Mouse (Mus musculus): ENCODE results near the gene Atrn. TPM values are rescaled to one million over a fixed set of nuclear protein-coding genes. Genes with fewer than 3 reads are reported as not detected.

Atrn gene
- polyA plus RNA-seq, 1 experiment from 2014 or later, result 24.7 TPM

- H3K9me3 ChIP-seq (ENCODE audit: control insufficient read depth, low read length), result no peaks in the 10 kb centered on the region
- no peak overlapping the region for H3K4me3 ChIP-seq (ENCODE audit: low read depth, low read length)
- H3K27me3 ChIP-seq (ENCODE audit: control insufficient read depth, insufficient read depth, low read length), result no peaks in the 10 kb centered on the region
- 90% methylated on average over 5 of the region's 5 CpGs for WGBS
- no peak overlapping the region for H3K4me2 ChIP-seq (ENCODE audit: low read depth, low read length)
- no peak overlapping the region for H3K9ac ChIP-seq (replicated peaks; ENCODE audit: low read depth, low read length)
- no peaks in the 10 kb centered on the region for H3K4me1 ChIP-seq (ENCODE audit: control insufficient read depth, insufficient read depth, low read length)
- no peaks in the 10 kb centered on the region for H3K36me3 ChIP-seq (ENCODE audit: control insufficient read depth, insufficient read depth, low read length)
- no peak overlapping the region for H3K27ac ChIP-seq (ENCODE audit: low read depth, low read length)
- ATAC-seq (ENCODE audit: low read depth), result no peak
Measured at GRCm38 (mm10) chr2:130929994-130930393, 23.7 kb downstream of the Atrn start.

GRCm38 (mm10) chr2:130932865-130933264 is 26.6 kb downstream of the Atrn start:
- Histone ChIP-seq H3K27ac (ENCODE audit: low read depth, low read length) (no peak overlapping the region), H3K4me2 (ENCODE audit: low read depth, low read length) (no peak overlapping the region), H3K9me3 (ENCODE audit: control insufficient read depth, low read length) (no peaks in the 10 kb centered on the region), H3K4me1 (ENCODE audit: control insufficient read depth, insufficient read depth, low read length) (no peaks in the 10 kb centered on the region), H3K9ac (replicated peaks; ENCODE audit: low read depth, low read length) (no peak overlapping the region), H3K36me3 (ENCODE audit: control insufficient read depth, insufficient read depth, low read length) (no peaks in the 10 kb centered on the region), H3K4me3 (ENCODE audit: low read depth, low read length) (no peak overlapping the region), H3K27me3 (ENCODE audit: control insufficient read depth, insufficient read depth, low read length) (no peaks in the 10 kb centered on the region)
- no peak for ATAC-seq (ENCODE audit: low read depth)
- WGBS, result 88% methylated on average over 12 of the region's 12 CpGs

DNA sequence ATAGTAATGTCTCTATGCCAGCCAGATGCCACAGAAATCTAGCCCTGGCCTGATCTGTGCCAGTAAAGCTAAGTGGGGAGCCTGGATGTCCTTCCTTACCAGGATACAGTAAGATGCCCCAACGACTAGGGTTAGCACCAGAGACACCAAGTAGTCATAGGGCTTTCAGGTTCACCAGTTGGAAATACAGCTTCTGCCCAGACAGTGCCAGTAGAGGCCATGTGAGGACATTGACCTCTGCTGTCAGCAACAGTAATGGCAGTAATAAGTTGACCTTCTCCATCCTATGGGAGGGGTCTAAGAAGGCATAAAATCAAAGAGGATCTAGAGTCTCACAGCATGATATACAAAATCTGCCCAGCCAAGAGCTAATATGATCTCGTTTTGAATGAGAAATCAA is 43.5 kb downstream of the Atrn start:
- no peak overlapping the region for H3K9ac ChIP-seq (replicated peaks; ENCODE audit: low read depth, low read length)
- H3K4me2 ChIP-seq (ENCODE audit: low read depth, low read length), result no peak overlapping the region
- peaks cover 2% of the 10 kb centered on the region; the same call in 1 of the 2 replicates for H3K36me3 ChIP-seq (ENCODE audit: control insufficient read depth, insufficient read depth, low read length)
- 77% methylated on average over 2 of the region's 2 CpGs for WGBS
- ATAC-seq (ENCODE audit: low read depth), result no peak
- H3K4me1 ChIP-seq (ENCODE audit: control insufficient read depth, insufficient read depth, low read length), result no peaks in the 10 kb centered on the region
- H3K27me3 ChIP-seq (ENCODE audit: control insufficient read depth, insufficient read depth, low read length), result no peaks in the 10 kb centered on the region
- H3K27ac ChIP-seq (ENCODE audit: low read depth, low read length), result no peak overlapping the region
- no peaks in the 10 kb centered on the region for H3K9me3 ChIP-seq (ENCODE audit: control insufficient read depth, low read length)
- no peak overlapping the region for H3K4me3 ChIP-seq (ENCODE audit: low read depth, low read length)

- H3K4me2 ChIP-seq (ENCODE audit: low read depth, low read length), result no peak overlapping the region
- peak; percentile 84; the same call in 1 of the 2 replicates for ATAC-seq (ENCODE audit: low read depth)
- no peaks in the 10 kb centered on the region for H3K9me3 ChIP-seq (ENCODE audit: control insufficient read depth, low read length)
- no peaks in the 10 kb centered on the region for H3K4me1 ChIP-seq (ENCODE audit: control insufficient read depth, insufficient read depth, low read length)
- no peaks in the 10 kb centered on the region for H3K27me3 ChIP-seq (ENCODE audit: control insufficient read depth, insufficient read depth, low read length)
- no peak overlapping the region for H3K27ac ChIP-seq (ENCODE audit: low read depth, low read length)
- peaks cover 2% of the 10 kb centered on the region; the same call in 1 of the 2 replicates for H3K36me3 ChIP-seq (ENCODE audit: control insufficient read depth, insufficient read depth, low read length)
- 3% methylated on average over 1 of the region's 1 CpGs for WGBS
- no peak overlapping the region for H3K4me3 ChIP-seq (ENCODE audit: low read depth, low read length)
- H3K9ac ChIP-seq (replicated peaks; ENCODE audit: low read depth, low read length), result no peak overlapping the region
Measured at GRCm38 (mm10) chr2:130950548-130950947, 44.3 kb downstream of the Atrn start.

GRCm38 (mm10) chr2:130958906-130959305 is 52.6 kb downstream of the Atrn start:
- H3K36me3 ChIP-seq (ENCODE audit: control insufficient read depth, insufficient read depth, low read length), result peaks cover 2% of the 10 kb centered on the region; the same call in 1 of the 2 replicates
- no peak overlapping the region for H3K4me2 ChIP-seq (ENCODE audit: low read depth, low read length)
- H3K27me3 ChIP-seq (ENCODE audit: control insufficient read depth, insufficient read depth, low read length), result no peaks in the 10 kb centered on the region
- no peak overlapping the region for H3K9ac ChIP-seq (replicated peaks; ENCODE audit: low read depth, low read length)
- H3K9me3 ChIP-seq (ENCODE audit: control insufficient read depth, low read length), result no peaks in the 10 kb centered on the region
- ATAC-seq (ENCODE audit: low read depth), result no peak
- no peak overlapping the region for H3K27ac ChIP-seq (ENCODE audit: low read depth, low read length)
- H3K4me3 ChIP-seq (ENCODE audit: low read depth, low read length), result no peak overlapping the region
- WGBS, result 67% methylated on average over 2 of the region's 2 CpGs
- H3K4me1 ChIP-seq (ENCODE audit: control insufficient read depth, insufficient read depth, low read length), result no peaks in the 10 kb centered on the region

DNA sequence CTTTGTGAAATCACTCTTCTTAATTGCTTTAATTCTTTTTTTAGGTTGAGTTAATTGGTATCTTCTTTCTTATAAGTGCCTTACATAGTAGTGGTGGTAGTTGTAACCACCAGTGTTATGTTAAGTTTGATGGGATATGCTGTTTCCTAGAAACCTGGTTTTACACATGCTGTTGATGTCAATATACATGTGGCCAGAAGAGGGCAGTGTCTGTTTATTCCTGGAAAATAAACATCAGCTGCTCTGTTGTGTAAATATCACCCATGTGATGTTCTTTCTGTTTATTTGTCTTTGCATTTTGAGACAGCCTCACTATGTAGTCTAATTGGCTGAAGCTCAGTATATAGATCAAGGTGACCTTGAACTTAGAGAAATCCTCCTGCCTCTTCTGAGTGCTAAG is 55.6 kb downstream of the Atrn start:
- Histone ChIP-seq H3K36me3 (ENCODE audit: control insufficient read depth, insufficient read depth, low read length) (peaks cover 1% of the 10 kb centered on the region; the same call in 1 of the 2 replicates), H3K9me3 (ENCODE audit: control insufficient read depth, low read length) (no peaks in the 10 kb centered on the region), H3K9ac (replicated peaks; ENCODE audit: low read depth, low read length) (no peak overlapping the region), H3K4me2 (ENCODE audit: low read depth, low read length) (no peak overlapping the region), H3K27ac (ENCODE audit: low read depth, low read length) (no peak overlapping the region), H3K4me1 (ENCODE audit: control insufficient read depth, insufficient read depth, low read length) (no peaks in the 10 kb centered on the region), H3K4me3 (ENCODE audit: low read depth, low read length) (no peak overlapping the region), H3K27me3 (ENCODE audit: control insufficient read depth, insufficient read depth, low read length) (no peaks in the 10 kb centered on the region)
- no peak for ATAC-seq (ENCODE audit: low read depth)

DNA sequence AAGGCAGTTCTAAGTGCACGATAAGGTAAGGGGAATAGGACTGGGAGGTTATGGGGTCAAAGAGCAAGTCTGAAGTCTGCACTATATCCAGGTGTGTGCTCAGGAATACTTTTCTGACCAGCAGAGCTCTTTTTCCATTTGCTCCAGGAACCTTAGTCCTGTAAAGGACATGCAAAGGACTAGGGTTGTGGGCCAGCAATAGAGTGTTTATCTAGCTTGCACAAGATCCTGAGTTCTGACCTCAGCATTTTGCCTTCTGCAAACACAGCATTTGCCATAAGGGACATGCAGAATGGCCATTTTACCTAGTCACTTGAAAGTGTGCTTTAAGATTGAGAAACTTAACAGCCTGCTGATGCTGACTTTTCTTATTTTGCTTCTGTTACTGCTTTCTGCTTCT is 58.7 kb downstream of the Atrn start:
- Histone ChIP-seq H3K27me3 (ENCODE audit: control insufficient read depth, insufficient read depth, low read length) (no peaks in the 10 kb centered on the region), H3K36me3 (ENCODE audit: control insufficient read depth, insufficient read depth, low read length) (no peaks in the 10 kb centered on the region; the same call in 1 of the 2 replicates), H3K4me2 (ENCODE audit: low read depth, low read length) (no peak overlapping the region), H3K9me3 (ENCODE audit: control insufficient read depth, low read length) (no peaks in the 10 kb centered on the region), H3K4me1 (ENCODE audit: control insufficient read depth, insufficient read depth, low read length) (no peaks in the 10 kb centered on the region), H3K4me3 (ENCODE audit: low read depth, low read length) (no peak overlapping the region), H3K9ac (replicated peaks; ENCODE audit: low read depth, low read length) (no peak overlapping the region), H3K27ac (ENCODE audit: low read depth, low read length) (no peak overlapping the region)
- no peak for ATAC-seq (ENCODE audit: low read depth)
- 97% methylated on average over 1 of the region's 1 CpGs for WGBS

GRCm38 (mm10) chr2:130971030-130971429 is 64.7 kb downstream of the Atrn start:
- Histone ChIP-seq H3K4me1 (ENCODE audit: control insufficient read depth, insufficient read depth, low read length) (no peaks in the 10 kb centered on the region), H3K4me3 (ENCODE audit: low read depth, low read length) (no peak overlapping the region), H3K9me3 (ENCODE audit: control insufficient read depth, low read length) (no peaks in the 10 kb centered on the region), H3K27me3 (ENCODE audit: control insufficient read depth, insufficient read depth, low read length) (no peaks in the 10 kb centered on the region), H3K36me3 (ENCODE audit: control insufficient read depth, insufficient read depth, low read length) (peaks cover 28% of the 10 kb centered on the region), H3K4me2 (ENCODE audit: low read depth, low read length) (no peak overlapping the region), H3K9ac (replicated peaks; ENCODE audit: low read depth, low read length) (no peak overlapping the region), H3K27ac (ENCODE audit: low read depth, low read length) (no peak overlapping the region)
- WGBS, result 93% methylated on average over 4 of the region's 4 CpGs
- no peak for ATAC-seq (ENCODE audit: low read depth)

GRCm38 (mm10) chr2:130972386-130972785 is 66.1 kb downstream of the Atrn start:
- Histone ChIP-seq H3K9ac (replicated peaks; ENCODE audit: low read depth, low read length) (no peak overlapping the region), H3K36me3 (ENCODE audit: control insufficient read depth, insufficient read depth, low read length) (peaks cover 28% of the 10 kb centered on the region), H3K27ac (ENCODE audit: low read depth, low read length) (no peak overlapping the region), H3K4me2 (ENCODE audit: low read depth, low read length) (no peak overlapping the region), H3K9me3 (ENCODE audit: control insufficient read depth, low read length) (no peaks in the 10 kb centered on the region), H3K27me3 (ENCODE audit: control insufficient read depth, insufficient read depth, low read length) (no peaks in the 10 kb centered on the region), H3K4me1 (ENCODE audit: control insufficient read depth, insufficient read depth, low read length) (no peaks in the 10 kb centered on the region), H3K4me3 (ENCODE audit: low read depth, low read length) (no peak overlapping the region)
- 96% methylated on average over 4 of the region's 4 CpGs for whole genome bisulfite sequencing
- ATAC-seq (ENCODE audit: low read depth), result no peak

- Histone ChIP-seq H3K9me3 (ENCODE audit: control insufficient read depth, low read length) (no peaks in the 10 kb centered on the region), H3K4me1 (ENCODE audit: control insufficient read depth, insufficient read depth, low read length) (no peaks in the 10 kb centered on the region), H3K4me3 (ENCODE audit: low read depth, low read length) (no peak overlapping the region), H3K4me2 (ENCODE audit: low read depth, low read length) (no peak overlapping the region), H3K27ac (ENCODE audit: low read depth, low read length) (no peak overlapping the region), H3K9ac (replicated peaks; ENCODE audit: low read depth, low read length) (no peak overlapping the region), H3K27me3 (ENCODE audit: control insufficient read depth, insufficient read depth, low read length) (no peaks in the 10 kb centered on the region), H3K36me3 (ENCODE audit: control insufficient read depth, insufficient read depth, low read length) (peaks cover 31% of the 10 kb centered on the region)
- WGBS, result 78% methylated on average over 1 of the region's 1 CpGs
- no peak for ATAC-seq (ENCODE audit: low read depth)
Measured at GRCm38 (mm10) chr2:130974928-130975327, 68.6 kb downstream of the Atrn start.

Data from neural tube, embryonic 14.5 days (tissue).